Mouse (Mus musculus): ENCODE measurements around the gene Ndufc2. TPM values are rescaled to one million over a fixed set of nuclear protein-coding genes. Genes with fewer than 3 reads are reported as not detected.

Ndufc2 gene
- total and polyA plus RNA-seq, 3 experiments = 242 to 280 TPM; not detected in 1

GRCm38 (mm10) chr7:97357840-97358239 is 42.0 kb upstream of the Ndufc2 start:
- Histone ChIP-seq H3K9ac (ENCODE audit: control insufficient read depth, low read depth, low read length, poor library complexity, severe bottlenecking) (no peak overlapping the region), H3K27me3 (ENCODE audit: control insufficient read depth in 1 of 2, insufficient read depth in 2 of 2, low read length in 2 of 2) (no peaks in the 10 kb centered on the region), H3K79me2 (ENCODE audit: control insufficient read depth, insufficient read depth, low read length, poor library complexity) (no peaks in the 10 kb centered on the region), H3K36me3 (ENCODE audit: control insufficient read depth in 1 of 2, insufficient read depth in 2 of 2, low read length in 2 of 2) (peaks cover 0 to 17% of the 10 kb centered on the region in 2 experiments; a peak in 2 of 4 replicates), H3K9me3 (replicated peaks; ENCODE audit: insufficient read depth, low read length) (no peaks in the 10 kb centered on the region), H3K4me1 (ENCODE audit: control insufficient read depth in 1 of 2, insufficient read depth in 2 of 2, low read length in 2 of 2) (peaks cover 5 to 20% of the 10 kb centered on the region in 2 experiments), H3K4me3 (ENCODE audit: control insufficient read depth in 1 of 2, insufficient read depth in 1 of 2, low read depth in 2 of 2, low read length in 2 of 2) (no peak overlapping the region), H3K27ac (ENCODE audit: control insufficient read depth, low read depth, low read length) (no peak overlapping the region)
- TF ChIP-seq MYC (IDR thresholded peaks at IDR 0.05; ENCODE audit: low read depth, low read length) (no peak), ETS1 (IDR thresholded peaks at IDR 0.05; ENCODE audit: low read depth, low read length) (no peak), ZMIZ1 (IDR thresholded peaks at IDR 0.05; ENCODE audit: low read depth, low read length) (no peak), ZKSCAN1 (IDR thresholded peaks at IDR 0.05; ENCODE audit: low read depth, low read length) (no peak), CHD1 (IDR thresholded peaks at IDR 0.05; ENCODE audit: low read depth, low read length) (no peak), GATA1 (IDR thresholded peaks at IDR 0.05; ENCODE audit: low read depth, low read length) (no peak), MAZ (IDR thresholded peaks at IDR 0.05; ENCODE audit: low read depth, low read length) (no peak), MEF2A (IDR thresholded peaks at IDR 0.05; ENCODE audit: extremely low read depth, insufficient replicate concordance, low read depth, low read length, poor library complexity, severe bottlenecking) (no peak), ELF1 (IDR thresholded peaks at IDR 0.05; ENCODE audit: low read depth, low read length) (no peak), USF2 (IDR thresholded peaks at IDR 0.05; ENCODE audit: borderline replicate concordance in 1 of 2, insufficient read depth in 1 of 2, low read depth in 1 of 2, low read length in 2 of 2) (no peak), POLR2A (IDR thresholded peaks at IDR 0.05; ENCODE audit: control insufficient read depth in 1 of 2, insufficient read depth in 1 of 2, low read depth in 1 of 2, low read length in 2 of 2, poor library complexity in 1 of 2) (no peak), ZC3H11A (IDR thresholded peaks at IDR 0.05; ENCODE audit: low read depth, low read length) (no peak), ZNF384 (IDR thresholded peaks at IDR 0.05; ENCODE audit: low read depth, low read length) (no peak), NELFE (IDR thresholded peaks at IDR 0.05; ENCODE audit: low read depth, low read length) (no peak), CHD2 (IDR thresholded peaks at IDR 0.05; ENCODE audit: low read length) (no peak), KAT2A (conservative IDR thresholded peaks at IDR 0.05; ENCODE audit: low read depth, low read length) (no peak), CTCF (IDR thresholded peaks at IDR 0.05 in 2 of 3, conservative IDR thresholded peaks at IDR 0.05 in 1 of 3; ENCODE audit: control insufficient read depth in 1 of 3, insufficient read depth in 1 of 3, low read depth in 2 of 3, low read length in 3 of 3, poor library complexity in 1 of 3, severe bottlenecking in 1 of 3) (no peak)
- DNase-seq (ENCODE audit: low read depth, low spot score) = no peak

- no peak for DNase-seq (ENCODE audit: low read depth, low spot score)
- H3K9ac ChIP-seq (ENCODE audit: control insufficient read depth, low read depth, low read length, poor library complexity, severe bottlenecking) = no peak overlapping the region
- H3K79me2 ChIP-seq (ENCODE audit: control insufficient read depth, insufficient read depth, low read length, poor library complexity) = no peaks in the 10 kb centered on the region
- peak; percentile 68 for TF ChIP-seq USF1 (IDR thresholded peaks at IDR 0.05; ENCODE audit: low read depth, low read length)
- no peak for TF ChIP-seq SMC3 (IDR thresholded peaks at IDR 0.05; ENCODE audit: low read depth, low read length)
- H3K9me3 ChIP-seq (replicated peaks; ENCODE audit: insufficient read depth, low read length) = no peaks in the 10 kb centered on the region
- no peak overlapping the region for H3K27ac ChIP-seq (ENCODE audit: control insufficient read depth, low read depth, low read length)
- H3K27me3 ChIP-seq (ENCODE audit: control insufficient read depth in 1 of 2, insufficient read depth in 2 of 2, low read length in 2 of 2) = no peaks in the 10 kb centered on the region
- no peak overlapping the region for H3K4me3 ChIP-seq (ENCODE audit: control insufficient read depth in 1 of 2, insufficient read depth in 1 of 2, low read depth in 2 of 2, low read length in 2 of 2)
- peaks cover 0 to 17% of the 10 kb centered on the region in 2 experiments; a peak in 2 of 4 replicates for H3K36me3 ChIP-seq (ENCODE audit: control insufficient read depth in 1 of 2, insufficient read depth in 2 of 2, low read length in 2 of 2)
- H3K4me1 ChIP-seq (ENCODE audit: control insufficient read depth in 1 of 2, insufficient read depth in 2 of 2, low read length in 2 of 2) = peaks cover 5 to 20% of the 10 kb centered on the region in 2 experiments
These were observed 41.5 kb upstream of the Ndufc2 start for GRCm38 (mm10) chr7:97358347-97358746.
